ENCODE assay signal across 8 mouse cellular contexts in genomic region chr7:109174337-109174948, GRCm38 (mm10). TPM values are rescaled to one million over a fixed set of nuclear protein-coding genes. Genes with fewer than 3 reads are reported as not detected.
DNase-seq lines count a peak whose midpoint lies in the region; ATAC-seq and TF ChIP-seq lines count a peak whose summit lies in the region.

No protein-coding gene starts in this region.

- peaks cover 31% of the 10 kb centered on the region for H3K27me3 ChIP-seq in forebrain, embryonic 14.5 days (replicated peaks; ENCODE audit: control insufficient read depth, insufficient read depth, low read length)
- H3K27me3 ChIP-seq in lung, postnatal 0 days (replicated peaks; ENCODE audit: insufficient read depth, low read length): peaks cover 20% of the 10 kb centered on the region

- no peak for DNase-seq in ES-E14 (ENCODE audit: low read depth, low spot score)
- peak; percentile 80 for DNase-seq in cerebellum, adult 11 months
- DNase-seq in forebrain, embryonic 14.5 days (ENCODE audit: low spot score): peak; percentile 78
- DNase-seq in heart, postnatal 36 days: peak; percentile 48 to 54
- DNase-seq in layer of hippocampus, adult 8-10 months (ENCODE audit: low spot score in 2 of 2): peak; percentile 34 to 57
- peak; percentile 38 for DNase-seq in lung, postnatal 0 days (ENCODE audit: low spot score)
- DNase-seq in right cerebral cortex, postnatal 25 days: peak; percentile 50
- no peak for DNase-seq in spleen, postnatal 14 days (ENCODE audit: low spot score in 2 of 2)

- ATAC-seq in forebrain, embryonic 14.5 days: peak; percentile 19
- ATAC-seq in lung, postnatal 0 days: peak; percentile 50; the same call in 1 of the 2 replicates

- H3K36me3 ChIP-seq in ES-E14 (ENCODE audit: control insufficient read depth, insufficient read depth, low read length, poor library complexity, severe bottlenecking): no peaks in the 10 kb centered on the region
- no peaks in the 10 kb centered on the region for H3K36me3 ChIP-seq in forebrain, embryonic 14.5 days (ENCODE audit: control insufficient read depth, insufficient read depth, low read length)
- no peaks in the 10 kb centered on the region for H3K36me3 ChIP-seq in lung, postnatal 0 days (ENCODE audit: insufficient read depth, low read length)

- no peaks in the 10 kb centered on the region for H3K9me3 ChIP-seq in ES-E14 (ENCODE audit: control insufficient read depth, insufficient read depth, low read depth, low read length)
- H3K9me3 ChIP-seq in forebrain, embryonic 14.5 days (replicated peaks; ENCODE audit: control insufficient read depth, low read length): no peaks in the 10 kb centered on the region
- no peaks in the 10 kb centered on the region for H3K9me3 ChIP-seq in lung, postnatal 0 days (ENCODE audit: low read length)

- TF ChIP-seq EP300 in lung, postnatal 0 days (IDR thresholded peaks at IDR 0.05): no peak

- in situ Hi-C loops in ES-E14 (cut with MboI; ENCODE audit: low sequenced_read_pairs in 2 of 2, unreplicated experiment in 2 of 2): no loop called here

- H3K4me3 ChIP-seq in ES-E14 (ENCODE audit: insufficient read depth in 1 of 2, low read depth in 1 of 2, low read length in 2 of 2, poor library complexity in 1 of 2, severe bottlenecking in 1 of 2): peak overlapping the region; percentile 65 to 80
- H3K4me3 ChIP-seq in forebrain, embryonic 14.5 days (ENCODE audit: low read depth, low read length): peak overlapping the region; percentile 69
- peak overlapping the region; percentile 51 for H3K4me3 ChIP-seq in lung, postnatal 0 days (ENCODE audit: low read depth, low read length)

- intact Hi-C loops in heart, postnatal 36 days (cut with DNase I): no loop called here

- H3K4me1 ChIP-seq in ES-E14 (ENCODE audit: control insufficient read depth in 2 of 2, insufficient read depth in 2 of 2, low read length in 2 of 2, poor library complexity in 1 of 2): peaks cover 0 to 4% of the 10 kb centered on the region in 2 experiments; a peak in 1 of 4 replicates
- H3K4me1 ChIP-seq in forebrain, embryonic 14.5 days (ENCODE audit: control insufficient read depth, insufficient read depth, low read length): peaks cover 33% of the 10 kb centered on the region
- peaks cover 4% of the 10 kb centered on the region for H3K4me1 ChIP-seq in lung, postnatal 0 days (ENCODE audit: insufficient read depth, low read depth, low read length)

- no peak for TF ChIP-seq CTCF in lung, postnatal 0 days (IDR thresholded peaks at IDR 0.05)

- peak overlapping the region; percentile 96 for H3K4me2 ChIP-seq in forebrain, embryonic 14.5 days (ENCODE audit: low read length)
- peak overlapping the region; percentile 87 for H3K4me2 ChIP-seq in lung, postnatal 0 days (replicated peaks; ENCODE audit: low read depth, low read length)

- peak overlapping the region; percentile 41 for H3K9ac ChIP-seq in ES-E14 (ENCODE audit: insufficient read depth, low read depth, low read length, poor library complexity, severe bottlenecking)
- peak overlapping the region; percentile 95 for H3K9ac ChIP-seq in forebrain, embryonic 14.5 days (ENCODE audit: low read length)
- H3K9ac ChIP-seq in lung, postnatal 0 days (replicated peaks; ENCODE audit: low read depth): peak overlapping the region; percentile 4; the same call in 1 of the 2 replicates

- no peak overlapping the region for H3K27ac ChIP-seq in ES-E14 (ENCODE audit: insufficient read depth, low read depth, low read length, poor library complexity, severe bottlenecking)
- peak overlapping the region; percentile 88 for H3K27ac ChIP-seq in forebrain, embryonic 14.5 days (ENCODE audit: low read depth, low read length)
- H3K27ac ChIP-seq in lung, postnatal 0 days (ENCODE audit: low read length): no peak overlapping the region

- under 1% methylated on average over 31 of the region's 31 CpGs for WGBS in forebrain, embryonic 14.5 days
- WGBS in lung, postnatal 0 days: 4% methylated on average over 30 of the region's 31 CpGs

TF ChIP-seq in ES-E14, 5 proteins besides CTCF, POLR2A, EP300 and RAD21:
- no peak for TF ChIP-seq HCFC1 (IDR thresholded peaks at IDR 0.05; ENCODE audit: borderline replicate concordance, insufficient read depth, low read length)
- TF ChIP-seq ZC3H11A (IDR thresholded peaks at IDR 0.05; ENCODE audit: borderline replicate concordance, low read depth, low read length): no peak
- no peak for TF ChIP-seq ZNF384 (IDR thresholded peaks at IDR 0.05; ENCODE audit: low read depth, low read length)

RNA-seq across cellular contexts. Expression of gene Lmo1, which starts 0.6 kb away (rescaled TPM):
- 1.3 and 1.6 TPM in 2 replicates for total RNA-seq in ES-E14 (2012; rRNA removed)
- polyA plus RNA-seq in forebrain, embryonic 14.5 days (2014; fragmentation: Nextera tagmentation; extraction: Ambion mirVana): 72.2 and 72.5 TPM in 2 replicates
- total RNA-seq in heart, postnatal 36 days (2021): 1 to 10 TPM; 2.4 to 3.1 TPM
- total RNA-seq in layer of hippocampus, adult 8-10 months (2022): 10 to 100 TPM; 45.2 to 56.5 (median 52.2) TPM
- polyA plus RNA-seq in lung, postnatal 0 days (2015; fragmentation: Nextera tagmentation; extraction: Ambion mirVana): 10.0 and 10.3 TPM in 2 replicates

Comparison
In these comparisons a context has a peak if more than half of its experiments do, and no peak if none do; other contexts are left out.
1. DNase-seq: peak in cerebellum, adult 11 months (single experiment), forebrain, embryonic 14.5 days (single experiment), heart, postnatal 36 days (2 of 2), layer of hippocampus, adult 8-10 months (2 of 2), lung, postnatal 0 days (single experiment) and right cerebral cortex, postnatal 25 days (single experiment); none in ES-E14 (single experiment) and spleen, postnatal 14 days (0 of 2).
2. H3K9ac ChIP-seq: peak in every context shown above with its lines; median percentile 95 in forebrain, embryonic 14.5 days; 41 in ES-E14; 4 in lung, postnatal 0 days.
3. RNA of gene Lmo1, which starts 0.6 kb away (total RNA-seq): 45.2 to 56.5 TPM in layer of hippocampus, adult 8-10 months; 2.4 to 3.1 TPM in heart, postnatal 36 days and 1.3 to 1.6 TPM in ES-E14; every median in the first group is over 10 times any median in the second.
4. Peak in every context shown above with its lines, with median percentiles within 50 percentile points of each other: H3K4me3 ChIP-seq.